Mouse (Mus musculus): ENCODE data around the gene Cdkn2c.

DNA sequence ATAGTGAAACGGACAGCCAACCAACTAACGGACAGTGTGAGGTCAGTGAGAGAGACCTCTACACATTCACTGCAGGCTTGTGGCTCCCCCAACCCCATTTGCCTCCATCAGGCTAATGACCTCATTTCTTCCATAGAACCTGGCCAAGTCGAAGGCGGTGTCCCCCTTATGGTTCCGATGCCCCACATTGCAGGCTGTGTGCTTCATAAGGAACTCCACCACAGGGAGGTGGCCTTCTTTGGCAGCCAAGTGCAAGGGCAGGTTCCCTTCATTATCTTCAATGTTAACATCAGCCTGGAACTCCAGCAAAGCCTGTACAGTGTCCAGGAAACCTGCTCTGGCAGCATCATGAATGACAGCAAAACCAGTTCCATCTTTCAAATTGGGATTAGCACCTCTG lies 5.8 kb downstream of the Cdkn2c start:
- TF ChIP-seq POLR2AphosphoS2 (IDR thresholded peaks at IDR 0.05; ENCODE audit: low read depth, low read length) (no peak), GABPA (IDR thresholded peaks at IDR 0.05; ENCODE audit: insufficient replicate concordance, low read depth, low read length) (no peak), SMC3 (IDR thresholded peaks at IDR 0.05; ENCODE audit: low read depth, low read length) (no peak), POLR2A (IDR thresholded peaks at IDR 0.05; ENCODE audit: low read depth, low read length) (no peak), NELFE (IDR thresholded peaks at IDR 0.05; ENCODE audit: low read depth, low read length) (no peak)
